Mouse (Mus musculus) megakaryocyte, embryonic 14.5 days (primary cell): ENCODE measurements around the gene Ppp1r32. TPM values are rescaled to one million over a fixed set of nuclear protein-coding genes. Genes with fewer than 3 reads are reported as not detected.
A peak's percentile ranks its signal among the peaks of the same experiment; 100 is the strongest.

ENCODE experiments used
- H3K27me3 ChIP-seq: replicated peaks from 2 replicates; pipeline ENCODE3; 2012; ENCODE audit warnings: inconsistent platforms
- H3K36me3 ChIP-seq: replicated peaks from 2 replicates; pipeline ENCODE3; 2012; ENCODE audit warnings: low read length, inconsistent platforms, mixed read lengths
- H3K4me1 ChIP-seq: 2 replicates; pipeline ENCODE4 v1.6.1; 2012; ENCODE audit warnings: inconsistent platforms
- H3K4me3 ChIP-seq: replicated peaks from 2 replicates; pipeline ENCODE3; 2012; ENCODE audit warnings: moderate library complexity, mild to moderate bottlenecking, inconsistent platforms
- H3K9me3 ChIP-seq: 2 replicates; pipeline ENCODE4 v1.6.1; 2012; ENCODE audit warnings: inconsistent platforms
- FLI1 ChIP-seq: IDR thresholded peaks from 2 replicates; pipeline ENCODE4 v1.6.1; 2012; ENCODE audit warnings: low read length, inconsistent platforms, mixed read lengths
- GATA1 ChIP-seq: IDR thresholded peaks from 3 replicates; pipeline ENCODE4 v1.6.1; 2012; ENCODE audit warnings: mixed read lengths, low read length, inconsistent platforms, borderline replicate concordance
- polyA plus RNA-seq: library from polyadenylated mRNA; stranded (reverse); fragments of >175 nt; gene quantifications from 2 replicates; pipeline ENCODE4 v1.2.3, GENCODE M21; 2012; ENCODE audit warnings: low replicate concordance; ENCODE audit not compliant: insufficient read depth

The Ppp1r32 gene
- polyA plus RNA-seq, 1 experiment, result 2.2 TPM

DNA sequence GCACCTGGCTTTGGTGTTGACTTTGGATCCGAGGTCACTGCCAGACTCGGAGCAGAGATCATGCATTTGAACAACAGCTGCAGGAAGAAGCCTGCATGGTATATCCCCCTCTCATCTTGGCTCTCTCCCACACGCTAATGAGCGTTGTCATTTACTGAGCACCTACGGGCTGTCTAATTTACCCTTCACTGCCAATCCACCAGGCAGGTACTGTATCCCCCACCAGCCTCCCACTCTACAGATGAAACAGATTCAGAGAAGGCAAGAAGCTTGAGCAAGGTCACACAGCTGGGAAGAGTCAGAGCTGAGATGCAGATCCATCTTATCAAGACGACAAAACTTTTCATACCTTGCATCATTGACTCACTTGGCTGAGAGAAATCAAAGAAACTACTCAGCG, 21.1 kb downstream of the Ppp1r32 start:
- Histone ChIP-seq H3K4me3 (no peak overlapping the region), H3K4me1 (peaks cover 18% of the 10 kb centered on the region), H3K9me3 (no peaks in the 10 kb centered on the region), H3K36me3 (no peaks in the 10 kb centered on the region), H3K27me3 (peaks cover 89% of the 10 kb centered on the region)
- TF ChIP-seq FLI1 (no peak), GATA1 (no peak)

DNA sequence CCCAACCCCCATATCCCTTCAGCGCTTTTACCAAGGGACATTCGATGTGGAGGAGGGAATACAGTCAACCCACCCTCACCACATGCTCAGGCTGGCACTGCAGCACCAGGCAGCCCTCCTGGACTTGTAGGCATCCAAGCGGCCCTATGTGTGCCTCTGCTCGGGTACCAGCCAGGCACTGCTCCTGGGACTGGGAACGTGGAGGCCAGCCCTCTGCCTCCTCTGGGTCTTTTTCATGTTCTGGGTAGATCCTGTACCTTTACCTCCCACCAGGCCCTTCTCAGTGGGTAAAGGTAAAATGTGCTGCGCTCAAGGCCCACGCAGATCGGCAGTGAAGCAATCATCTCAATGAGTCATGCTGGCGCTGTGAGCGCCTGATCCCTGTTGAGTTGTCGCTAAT, 22.8 kb downstream of the Ppp1r32 start:
- Histone ChIP-seq H3K36me3 (no peaks in the 10 kb centered on the region), H3K27me3 (peaks cover 93% of the 10 kb centered on the region), H3K4me1 (peaks cover 21% of the 10 kb centered on the region), H3K4me3 (no peak overlapping the region), H3K9me3 (no peaks in the 10 kb centered on the region)
- TF ChIP-seq FLI1 (no peak), GATA1 (no peak)

DNA sequence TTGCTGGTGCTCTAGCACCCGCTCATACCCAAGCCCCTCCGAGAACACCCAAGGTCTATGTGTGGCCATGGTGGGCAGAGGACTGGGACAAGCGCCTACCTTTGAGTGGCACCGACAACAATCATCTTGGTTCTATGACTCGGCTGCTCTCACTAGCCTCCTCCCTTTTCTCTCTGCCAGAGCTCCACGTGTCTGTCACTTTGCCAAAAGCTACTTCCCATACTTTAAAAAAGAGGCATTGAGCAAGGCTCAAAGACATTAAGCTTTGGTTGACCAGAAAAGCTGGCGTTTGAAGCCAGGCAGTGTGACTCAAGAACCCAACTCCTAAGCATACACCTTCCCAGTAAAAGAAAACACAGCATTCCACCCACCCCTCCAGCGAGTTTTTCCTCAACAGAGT, 24.6 kb downstream of the Ppp1r32 start:
- no peaks in the 10 kb centered on the region for H3K9me3 ChIP-seq
- H3K27me3 ChIP-seq, result peaks cover 94% of the 10 kb centered on the region
- no peaks in the 10 kb centered on the region for H3K36me3 ChIP-seq
- TF ChIP-seq FLI1, result no peak
- no peak for TF ChIP-seq GATA1
- H3K4me1 ChIP-seq, result peaks cover 21% of the 10 kb centered on the region
- no peak overlapping the region for H3K4me3 ChIP-seq

DNA sequence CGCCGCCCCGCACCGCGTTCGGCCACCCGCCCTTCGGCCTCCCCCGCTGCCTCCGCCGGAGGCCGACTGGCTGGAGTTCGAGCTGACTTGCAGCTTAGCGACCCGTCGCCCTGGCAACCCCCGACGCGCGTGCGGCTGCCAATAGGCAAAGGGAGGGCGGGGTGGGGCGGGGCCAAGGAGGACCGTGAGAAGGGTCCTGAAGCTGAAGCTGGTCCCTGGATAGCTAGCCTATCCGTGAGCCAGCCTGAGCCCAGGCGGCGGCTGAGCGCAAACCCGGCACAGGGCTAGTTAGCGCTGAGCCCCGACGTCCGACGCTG, 25.3 kb downstream of the Ppp1r32 start:
- no peaks in the 10 kb centered on the region for H3K9me3 ChIP-seq
- H3K27me3 ChIP-seq, result peaks cover 96% of the 10 kb centered on the region
- peak overlapping the region; percentile 28 for H3K4me3 ChIP-seq
- peaks cover 21% of the 10 kb centered on the region for H3K4me1 ChIP-seq
- H3K36me3 ChIP-seq, result no peaks in the 10 kb centered on the region
- no peak for TF ChIP-seq FLI1
- no peak for TF ChIP-seq GATA1

DNA sequence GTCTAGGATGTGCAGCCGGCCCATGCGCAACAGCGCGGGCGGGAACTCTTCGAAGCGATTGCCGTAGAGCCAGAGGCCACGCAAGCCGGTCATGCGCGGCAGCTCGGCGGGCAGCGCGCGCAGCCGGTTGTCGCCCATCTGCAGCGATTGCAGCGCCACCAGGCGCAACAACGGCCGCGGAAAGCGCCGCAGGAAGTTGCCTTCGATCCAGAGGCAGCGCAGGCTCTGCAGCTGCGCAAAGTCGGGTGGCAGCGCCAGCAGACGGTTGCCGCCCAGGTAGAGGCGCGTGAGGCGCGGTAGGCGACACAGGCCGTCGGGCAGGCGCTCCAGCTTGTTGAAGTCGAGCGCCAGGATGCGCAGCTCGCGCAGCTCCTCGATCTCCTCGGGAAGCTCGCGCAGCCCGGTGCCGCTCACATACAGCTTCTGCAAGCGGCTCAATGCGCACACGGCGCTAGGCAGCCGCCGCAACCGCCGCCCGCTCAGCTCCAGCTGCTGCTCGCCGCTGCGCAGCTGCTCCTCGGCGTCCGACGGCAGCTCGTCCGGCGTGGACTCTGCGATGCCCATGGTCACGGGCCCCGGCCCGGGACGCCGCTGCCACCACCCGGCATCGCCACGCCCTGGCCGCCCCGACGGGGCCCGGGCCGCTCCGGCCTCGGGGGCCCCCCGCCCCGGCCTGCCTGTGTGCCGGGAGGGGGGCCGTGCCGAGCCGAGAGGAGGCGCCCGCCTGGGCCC, 25.8 kb downstream of the Ppp1r32 start, which contains the start of gene Lrrc10b:
TSS of gene Lrrc10b (minus strand) at position 722 of the 732 bp plus-strand sequence.
- H3K4me3 ChIP-seq, result peak within 1 kb of the TSS; percentile 81
- no peaks in the 10 kb centered on the region for H3K36me3 ChIP-seq
- peaks cover 21% of the 10 kb centered on the region for H3K4me1 ChIP-seq
- TF ChIP-seq GATA1 (no peak), FLI1 (no peak)
- H3K27me3 ChIP-seq, result peaks cover 96% of the 10 kb centered on the region
- no peaks in the 10 kb centered on the region for H3K9me3 ChIP-seq

DNA sequence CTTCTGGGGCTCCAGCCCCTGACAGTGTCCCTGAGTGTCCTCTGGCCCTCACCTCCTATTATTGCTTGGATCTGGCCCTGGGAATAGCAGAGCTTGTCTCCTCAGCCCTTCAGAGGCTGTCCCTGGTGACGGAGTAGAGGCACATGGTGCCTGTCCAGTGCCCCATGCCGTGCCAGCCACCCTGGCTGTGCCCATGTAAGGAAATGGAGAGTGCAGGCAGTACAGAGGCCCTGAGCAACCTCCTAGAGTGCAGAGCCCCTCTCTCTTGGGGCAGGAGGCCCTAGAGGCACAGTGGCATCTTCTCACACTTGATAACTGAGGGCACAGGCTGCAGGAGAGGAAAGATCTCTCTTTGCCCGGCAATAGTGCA, 27.3 kb downstream of the Ppp1r32 start:
- TF ChIP-seq FLI1 (no peak), GATA1 (no peak)
- H3K36me3 ChIP-seq, result no peaks in the 10 kb centered on the region
- H3K27me3 ChIP-seq, result peaks cover 94% of the 10 kb centered on the region
- peaks cover 21% of the 10 kb centered on the region for H3K4me1 ChIP-seq
- no peak overlapping the region for H3K4me3 ChIP-seq
- H3K9me3 ChIP-seq, result no peaks in the 10 kb centered on the region

DNA sequence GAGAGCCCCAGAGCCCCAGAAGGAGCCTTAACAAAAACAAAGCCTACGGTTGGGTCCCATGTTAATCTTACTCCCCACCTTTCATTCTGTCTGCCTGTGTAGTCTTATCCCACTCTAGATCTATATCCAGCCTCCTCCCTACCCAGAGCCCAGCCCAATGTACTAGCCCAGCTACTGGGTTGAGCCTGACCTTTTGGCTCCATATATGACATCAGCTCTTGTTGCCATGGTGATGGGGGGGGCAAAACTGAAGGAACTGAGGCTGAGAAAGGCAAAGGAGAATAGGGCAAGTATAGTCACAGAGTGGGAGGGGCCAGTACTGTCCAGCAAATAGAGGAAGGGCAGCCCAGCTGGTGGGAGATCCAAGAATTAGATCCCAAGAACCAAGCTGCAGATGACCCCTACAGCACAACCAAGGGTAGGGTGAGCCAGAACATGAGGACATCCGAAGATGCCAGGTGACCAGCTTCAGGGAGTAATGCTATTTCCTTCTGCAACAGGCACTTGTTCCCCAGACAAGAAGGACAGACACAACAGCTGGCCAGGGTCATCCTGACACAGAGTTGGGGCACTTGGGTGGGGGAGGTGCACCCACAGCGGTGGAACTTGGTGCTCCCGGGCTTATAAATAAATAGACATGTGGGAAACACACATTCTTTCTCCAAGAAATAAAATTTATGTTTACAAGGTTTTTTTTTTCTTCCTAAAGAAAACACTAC, 27.9 kb downstream of the Ppp1r32 start:
- TF ChIP-seq GATA1 (no peak), FLI1 (no peak)
- H3K4me3 ChIP-seq, result no peak overlapping the region
- H3K27me3 ChIP-seq, result peaks cover 92% of the 10 kb centered on the region
- H3K36me3 ChIP-seq, result no peaks in the 10 kb centered on the region
- peaks cover 21% of the 10 kb centered on the region for H3K4me1 ChIP-seq
- H3K9me3 ChIP-seq, result no peaks in the 10 kb centered on the region

DNA sequence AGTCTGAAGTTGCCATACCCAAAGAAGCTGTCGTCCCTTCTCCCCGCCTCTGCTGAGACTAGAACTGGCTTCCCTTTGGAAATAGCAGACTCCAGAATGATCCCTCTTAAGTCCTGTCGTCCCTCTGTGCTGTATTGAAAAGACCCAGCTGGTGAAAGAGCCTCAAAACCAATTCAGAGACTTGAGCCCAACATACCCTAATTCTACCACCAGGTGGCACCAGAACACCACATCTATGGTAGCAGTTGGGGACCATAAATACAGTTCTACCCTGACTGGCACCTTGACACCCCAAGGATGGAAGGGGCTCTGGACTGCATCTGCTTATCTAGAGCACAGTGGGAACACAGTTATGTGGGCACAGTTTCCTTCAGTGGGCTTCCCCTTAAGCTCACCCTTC, 33.0 kb downstream of the Ppp1r32 start:
- TF ChIP-seq GATA1, result no peak
- TF ChIP-seq FLI1, result no peak
- H3K9me3 ChIP-seq, result peaks cover 12% of the 10 kb centered on the region
- H3K36me3 ChIP-seq, result no peaks in the 10 kb centered on the region
- H3K4me1 ChIP-seq, result no peaks in the 10 kb centered on the region
- peaks cover 61% of the 10 kb centered on the region for H3K27me3 ChIP-seq
- H3K4me3 ChIP-seq, result no peak overlapping the region

DNA sequence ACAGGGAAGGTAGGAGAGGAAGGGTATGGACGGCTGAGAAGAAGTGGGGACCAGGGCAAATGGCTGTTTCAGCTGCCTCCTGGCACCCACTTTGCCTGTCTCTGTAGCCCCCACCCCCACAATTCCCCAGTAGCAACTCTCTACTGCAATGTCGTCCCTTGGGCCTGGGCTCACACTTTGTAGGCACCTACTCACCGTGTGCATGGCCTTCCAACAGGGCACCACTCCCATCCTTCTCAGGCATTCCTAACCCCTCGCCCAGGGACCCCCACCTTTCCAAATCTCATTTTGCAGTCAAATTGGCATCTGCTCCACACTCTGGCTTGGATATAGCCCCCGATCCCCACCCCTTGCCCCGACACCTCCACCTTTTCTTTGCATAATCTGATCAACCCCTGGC, 33.5 kb downstream of the Ppp1r32 start:
- peaks cover 57% of the 10 kb centered on the region for H3K27me3 ChIP-seq
- no peak overlapping the region for H3K4me3 ChIP-seq
- no peak for TF ChIP-seq GATA1
- TF ChIP-seq FLI1, result no peak
- H3K4me1 ChIP-seq, result no peaks in the 10 kb centered on the region
- H3K9me3 ChIP-seq, result peaks cover 12% of the 10 kb centered on the region
- no peaks in the 10 kb centered on the region for H3K36me3 ChIP-seq

DNA sequence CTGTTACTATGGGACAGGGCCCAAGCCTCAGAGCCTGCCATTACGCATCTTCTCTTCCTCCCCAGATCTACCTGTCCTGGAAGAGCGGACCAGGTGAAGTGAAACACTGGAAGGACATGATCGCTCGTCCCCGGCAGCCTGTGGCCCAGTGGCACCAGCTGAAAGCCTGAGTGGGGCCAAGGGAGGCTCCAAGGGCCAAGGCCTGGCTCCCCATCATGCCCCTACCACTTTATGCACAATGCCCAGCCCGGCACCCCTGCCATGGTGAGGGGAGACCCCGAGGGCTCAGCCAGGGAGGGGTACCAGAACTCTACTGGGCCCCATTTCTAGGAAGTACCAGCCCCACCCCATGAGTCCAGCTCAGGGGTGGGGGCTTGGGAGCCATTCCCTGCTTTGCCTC, 34.5 kb downstream of the Ppp1r32 start:
- Histone ChIP-seq H3K9me3 (peaks cover 12% of the 10 kb centered on the region), H3K4me1 (no peaks in the 10 kb centered on the region), H3K4me3 (no peak overlapping the region), H3K27me3 (peaks cover 58% of the 10 kb centered on the region), H3K36me3 (no peaks in the 10 kb centered on the region)
- no peak for TF ChIP-seq GATA1
- TF ChIP-seq FLI1, result no peak
